Mouse (Mus musculus) CH12.LX (cell line): ENCODE measurements around the gene Chrne. TPM values are rescaled to one million over a fixed set of nuclear protein-coding genes. Genes with fewer than 3 reads are reported as not detected.

Experiments used
- DNase-seq: peaks from one replicate; pipeline ENCODE4 v3.0.0-alpha.2; 2013; ENCODE audit errors: extremely low read depth
- H3K27ac ChIP-seq: 2 replicates; pipeline ENCODE4 v1.5.1; 2012; ENCODE audit warnings: low read depth, mild to moderate bottlenecking, control low read depth, moderate library complexity; ENCODE audit not compliant: insufficient read depth
- H3K27me3 ChIP-seq: replicated peaks from 2 replicates; pipeline ENCODE3; 2012; ENCODE audit warnings: inconsistent platforms
- H3K36me3 ChIP-seq, 2 experiments: replicated peaks in 1 of 2; 2 replicates each; pipeline versions ENCODE3 to v1.6.1; 2012; ENCODE audit warnings: inconsistent platforms in 1 of 2, low read length in 1 of 2, mild to moderate bottlenecking in 1 of 2, mixed read lengths in 1 of 2, moderate library complexity in 1 of 2; ENCODE audit not compliant: control insufficient read depth in 1 of 2, insufficient read depth in 1 of 2
- H3K4me1 ChIP-seq, 2 experiments: 2 replicates each; pipeline ENCODE4 v1.6.1; 2012; ENCODE audit warnings: inconsistent platforms in 1 of 2, moderate library complexity in 1 of 2; ENCODE audit not compliant: insufficient read depth in 2 of 2, control insufficient read depth in 1 of 2
- H3K4me2 ChIP-seq: 2 replicates; pipeline ENCODE4 v1.6.1; 2012; ENCODE audit warnings: low read depth, mild to moderate bottlenecking, control low read depth; ENCODE audit not compliant: poor library complexity, insufficient read depth, severe bottlenecking
- H3K4me3 ChIP-seq, 3 experiments: fragments of 150-350 bp in 1 of 3; sonication (generic) in 1 of 3; replicated peaks in 1 of 3; 2 replicates each; pipeline versions ENCODE3 to v1.5.1; 2011 to 2012; ENCODE audit warnings: low read depth in 2 of 3, low read length in 2 of 3, mild to moderate bottlenecking in 2 of 3, moderate library complexity in 2 of 3, control low read depth in 1 of 3, improper control_type of control experiment in 1 of 3, inconsistent platforms in 1 of 3, mixed read lengths in 1 of 3; ENCODE audit not compliant: poor library complexity in 1 of 3
- H3K79me2 ChIP-seq: replicated peaks from 2 replicates; pipeline ENCODE4 v1.6.1; 2012; ENCODE audit warnings: mild to moderate bottlenecking, moderate library complexity; ENCODE audit not compliant: control insufficient read depth, poor library complexity, insufficient read depth, severe bottlenecking; ENCODE audit errors: extremely low read depth
- H3K9ac ChIP-seq: 2 replicates; pipeline ENCODE4 v1.6.1; 2012; ENCODE audit warnings: low read depth, mild to moderate bottlenecking, control low read depth, moderate library complexity; ENCODE audit not compliant: insufficient read depth
- H3K9me3 ChIP-seq: replicated peaks from 2 replicates; pipeline ENCODE3; 2012; ENCODE audit warnings: low read length, inconsistent platforms, mixed read lengths
- BHLHE40 ChIP-seq: IDR thresholded peaks from 2 replicates; pipeline ENCODE4 v1.6.1; 2011; ENCODE audit warnings: mild to moderate bottlenecking, low read depth, low read length, improper control_type of control experiment
- CHD1 ChIP-seq: IDR thresholded peaks from 2 replicates; pipeline ENCODE4 v1.6.1; 2012; ENCODE audit warnings: low read depth, low read length, improper control_type of control experiment, inconsistent platforms
- CHD2 ChIP-seq: IDR thresholded peaks from 2 replicates; pipeline ENCODE4 v1.6.1; 2011; ENCODE audit warnings: low read length, improper control_type of control experiment
- CTCF ChIP-seq, 2 experiments: IDR thresholded peaks in 1 of 2; conservative IDR thresholded peaks in 1 of 2; 2 replicates each; pipeline ENCODE4 v1.5.1; 2011 to 2012; ENCODE audit warnings: low read depth in 2 of 2, low read length in 2 of 2, improper control_type of control experiment in 1 of 2, inconsistent platforms in 1 of 2, mild to moderate bottlenecking in 1 of 2, moderate library complexity in 1 of 2
- E2F4 ChIP-seq: IDR thresholded peaks from 2 replicates; pipeline ENCODE4 v1.6.1; 2011; ENCODE audit warnings: low read depth, low read length, improper control_type of control experiment; ENCODE audit not compliant: insufficient replicate concordance
- ELF1 ChIP-seq: IDR thresholded peaks from 2 replicates; pipeline ENCODE4 v1.6.1; 2014; ENCODE audit warnings: low read depth, mild to moderate bottlenecking, inconsistent platforms, low read length, improper control_type of control experiment
- EP300 ChIP-seq: IDR thresholded peaks from 2 replicates; pipeline ENCODE4 v1.6.1; 2011; ENCODE audit warnings: low read length, improper control_type of control experiment
- ETS1 ChIP-seq: conservative IDR thresholded peaks from 2 replicates; pipeline ENCODE4 v1.6.1; 2012; ENCODE audit warnings: low read depth, mild to moderate bottlenecking, inconsistent platforms, low read length, improper control_type of control experiment, moderate library complexity
- GABPA ChIP-seq: IDR thresholded peaks from 2 replicates; pipeline ENCODE4 v1.6.1; 2012; ENCODE audit warnings: low read depth, low read length, improper control_type of control experiment, inconsistent platforms; ENCODE audit not compliant: insufficient replicate concordance
- HCFC1 ChIP-seq: IDR thresholded peaks from 2 replicates; pipeline ENCODE4 v1.6.1; 2012; ENCODE audit warnings: low read depth, mild to moderate bottlenecking, inconsistent platforms, low read length, improper control_type of control experiment
- IRF4 ChIP-seq: IDR thresholded peaks from 2 replicates; pipeline ENCODE4 v1.6.1; 2014; ENCODE audit warnings: low read depth, mild to moderate bottlenecking, inconsistent platforms, low read length, improper control_type of control experiment
- JUN ChIP-seq: IDR thresholded peaks from 2 replicates; pipeline ENCODE4 v1.6.1; 2011; ENCODE audit warnings: low read depth, mild to moderate bottlenecking, low read length, improper control_type of control experiment, moderate library complexity; ENCODE audit not compliant: insufficient read depth
- JUND ChIP-seq: conservative IDR thresholded peaks from 2 replicates; pipeline ENCODE4 v1.6.1; 2011; ENCODE audit warnings: low read depth, low read length, improper control_type of control experiment
- KAT2A ChIP-seq: IDR thresholded peaks from 2 replicates; pipeline ENCODE4 v1.6.1; 2012; ENCODE audit warnings: low read length, improper control_type of control experiment, inconsistent platforms; ENCODE audit not compliant: insufficient replicate concordance
- MAFK ChIP-seq: IDR thresholded peaks from 2 replicates; pipeline ENCODE4 v1.6.1; 2011; ENCODE audit warnings: low read length, improper control_type of control experiment; ENCODE audit not compliant: insufficient replicate concordance
- MAX ChIP-seq: IDR thresholded peaks from 2 replicates; pipeline ENCODE4 v1.6.1; 2011; ENCODE audit warnings: low read length, improper control_type of control experiment
- MAZ ChIP-seq: IDR thresholded peaks from 2 replicates; pipeline ENCODE4 v1.6.1; 2012; ENCODE audit warnings: low read depth, mild to moderate bottlenecking, inconsistent platforms, low read length, improper control_type of control experiment, moderate library complexity
- MEF2A ChIP-seq: IDR thresholded peaks from 2 replicates; pipeline ENCODE4 v1.6.1; 2014; ENCODE audit warnings: low read depth, mild to moderate bottlenecking, inconsistent platforms, low read length, improper control_type of control experiment, borderline replicate concordance
- MXI1 ChIP-seq: IDR thresholded peaks from 2 replicates; pipeline ENCODE4 v1.6.1; 2011; ENCODE audit warnings: mild to moderate bottlenecking, low read depth, low read length, improper control_type of control experiment
- MYC ChIP-seq: IDR thresholded peaks from 2 replicates; pipeline ENCODE4 v1.6.1; 2011; ENCODE audit warnings: low read depth, mild to moderate bottlenecking, improper control_type of control experiment, low read length
- NELFE ChIP-seq: IDR thresholded peaks from 2 replicates; pipeline ENCODE4 v1.6.1; 2011; ENCODE audit warnings: low read depth, low read length, improper control_type of control experiment
- NRF1 ChIP-seq: IDR thresholded peaks from 2 replicates; pipeline ENCODE4 v1.6.1; 2014; ENCODE audit warnings: low read depth, mild to moderate bottlenecking, inconsistent platforms, low read length, improper control_type of control experiment, moderate library complexity
- PAX5 ChIP-seq: IDR thresholded peaks from 2 replicates; pipeline ENCODE4 v1.6.1; 2012; ENCODE audit warnings: low read length, inconsistent platforms, mixed read lengths
- POLR2A ChIP-seq: IDR thresholded peaks from 2 replicates; pipeline ENCODE4 v1.6.1; 2011; ENCODE audit warnings: low read depth, mild to moderate bottlenecking, improper control_type of control experiment, low read length
- POLR2AphosphoS2 ChIP-seq: IDR thresholded peaks from 2 replicates; pipeline ENCODE4 v1.6.1; 2011; ENCODE audit warnings: low read depth, low read length, improper control_type of control experiment
- RAD21 ChIP-seq: IDR thresholded peaks from 2 replicates; pipeline ENCODE4 v1.6.1; 2011; ENCODE audit warnings: low read depth, mild to moderate bottlenecking, low read length, improper control_type of control experiment, moderate library complexity
- RCOR1 ChIP-seq: conservative IDR thresholded peaks from 2 replicates; pipeline ENCODE4 v1.6.1; 2012; ENCODE audit warnings: low read depth, mild to moderate bottlenecking, inconsistent platforms, low read length, improper control_type of control experiment
- SIN3A ChIP-seq: IDR thresholded peaks from 2 replicates; pipeline ENCODE4 v1.6.1; 2012; ENCODE audit warnings: low read length, improper control_type of control experiment, inconsistent platforms
- SMC3 ChIP-seq: IDR thresholded peaks from 2 replicates; pipeline ENCODE4 v1.6.1; 2011; ENCODE audit warnings: low read depth, low read length, improper control_type of control experiment
- TBP ChIP-seq: conservative IDR thresholded peaks from 2 replicates; pipeline ENCODE4 v1.6.1; 2011; ENCODE audit warnings: low read depth, low read length, improper control_type of control experiment
- TCF12 ChIP-seq: IDR thresholded peaks from 2 replicates; pipeline ENCODE4 v1.6.1; 2014; ENCODE audit warnings: low read depth, mild to moderate bottlenecking, inconsistent platforms, low read length, improper control_type of control experiment
- UBTF ChIP-seq: IDR thresholded peaks from 2 replicates; pipeline ENCODE4 v1.6.1; 2012; ENCODE audit warnings: low read depth, mild to moderate bottlenecking, inconsistent platforms, low read length, improper control_type of control experiment, moderate library complexity
- USF1 ChIP-seq: IDR thresholded peaks from 2 replicates; pipeline ENCODE4 v1.6.1; 2014; ENCODE audit warnings: low read depth, mild to moderate bottlenecking, inconsistent platforms, low read length, improper control_type of control experiment
- USF2 ChIP-seq: conservative IDR thresholded peaks from 2 replicates; pipeline ENCODE4 v1.6.1; 2011; ENCODE audit warnings: low read depth, low read length, improper control_type of control experiment
- ZC3H11A ChIP-seq: IDR thresholded peaks from 2 replicates; pipeline ENCODE4 v1.6.1; 2012; ENCODE audit warnings: low read depth, mild to moderate bottlenecking, inconsistent platforms, low read length, improper control_type of control experiment
- ZKSCAN1 ChIP-seq: IDR thresholded peaks from 2 replicates; pipeline ENCODE4 v1.6.1; 2012; ENCODE audit warnings: low read depth, inconsistent platforms, low read length, improper control_type of control experiment, borderline replicate concordance
- ZMIZ1 ChIP-seq: IDR thresholded peaks from 2 replicates; pipeline ENCODE4 v1.6.1; 2012; ENCODE audit warnings: low read depth, mild to moderate bottlenecking, inconsistent platforms, low read length, improper control_type of control experiment
- ZNF384 ChIP-seq: IDR thresholded peaks from 2 replicates; pipeline ENCODE4 v1.6.1; 2012; ENCODE audit warnings: low read depth, low read length, improper control_type of control experiment, inconsistent platforms
- dilution Hi-C: fragments of 300-500 bp; cut with MboI; formaldehyde crosslinking; loops from 2 replicates; pipeline ENCODE4 v1.14.3; 2020; ENCODE audit warnings: low sequenced_read_pairs; ENCODE audit not compliant: extremely low pct_unique_long_range_greater_than_20kb, extremely low pct_ligation_motif_present
- in situ Hi-C: fragments of 300-500 bp; cut with MboI; formaldehyde crosslinking; loops from 3 replicates; pipeline ENCODE4 v1.14.3; 2019; ENCODE audit warnings: low sequenced_read_pairs, low pct_ligation_motif_present, low pct_unique_long_range_greater_than_20kb, mixed read lengths
- polyA plus RNA-seq: library from polyadenylated mRNA; unstranded; fragments of >175 nt; gene quantifications from 2 replicates; pipeline ENCODE4 v1.2.1, GENCODE M21; 2012; ENCODE audit warnings: low read depth; ENCODE audit not compliant: insufficient read length
- total RNA-seq, 2 experiments: library from RNA; depleted of rRNA; stranded (reverse); fragments of 300-350 nt in 1 of 2; fragments of >200 nt in 1 of 2; gene quantifications; 2 replicates each; pipeline ENCODE4 v1.2.3; 2012 to 2014

Chrne gene
- total and polyA plus RNA-seq, 3 experiments, result not detected

DNA sequence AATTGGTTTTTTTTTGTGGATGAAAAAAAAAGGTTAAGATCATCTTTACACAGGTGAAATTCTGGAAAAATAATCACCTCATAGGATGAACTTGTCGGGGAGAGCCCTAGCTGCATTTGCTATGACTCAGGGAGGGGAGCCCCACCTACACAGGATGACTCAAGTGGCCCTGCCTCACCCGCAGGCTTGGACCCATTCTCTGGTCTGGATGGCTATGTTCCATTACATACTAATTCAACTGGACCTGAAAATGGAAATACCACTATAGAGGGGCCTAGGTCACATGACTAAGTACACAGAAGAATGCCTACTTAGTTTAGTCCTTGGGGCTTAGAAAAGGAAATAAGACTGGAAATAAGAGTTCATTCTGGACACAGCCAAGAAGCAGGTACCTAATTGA is 32.4 kb upstream of the Chrne start:
- peaks cover 38 to 49% of the 10 kb centered on the region in 2 experiments for H3K36me3 ChIP-seq
- H3K4me3 ChIP-seq, result peak overlapping the region in 1 of 3 experiments; percentile 26
- H3K9me3 ChIP-seq, result no peaks in the 10 kb centered on the region
- H3K4me1 ChIP-seq, result peaks cover 18 to 47% of the 10 kb centered on the region in 2 experiments
- in situ Hi-C loops, result no loop called here
- dilution Hi-C loops, result no loop called here
- TF ChIP-seq NELFE (no peak), RCOR1 (peak; percentile 72; the same call in 1 of the 2 replicates), SMC3 (0 out of 2 replicates have a peak, but pooled peaks have one; percentile 10), CTCF (conservative IDR thresholded peaks at IDR 0.05 in 1 of 2, IDR thresholded peaks at IDR 0.05 in 1 of 2; ENCODE audit: low read depth in 2 of 2, low read length in 2 of 2) (no peak), KAT2A (no peak), PAX5 (no peak), ETS1 (peak; percentile 85), ZKSCAN1 (no peak), E2F4 (no peak), MYC (no peak), MXI1 (peak; percentile 53; the same call in 1 of the 2 replicates), BHLHE40 (peak; percentile 77), MEF2A (peak; percentile 40; the same call in 1 of the 2 replicates), NRF1 (no peak), TBP (no peak), SIN3A (peak; percentile 91), JUN (no peak), MAFK (no peak), ZC3H11A (no peak), ZNF384 (no peak; the same call in 1 of the 2 replicates), USF2 (no peak; the same call in 1 of the 2 replicates), USF1 (peak; percentile 50), RAD21 (no peak), POLR2AphosphoS2 (no peak), JUND (no peak; the same call in 1 of the 2 replicates), ZMIZ1 (peak; percentile 69; the same call in 1 of the 2 replicates), UBTF (no peak), IRF4 (peak; percentile 46; the same call in 1 of the 2 replicates), GABPA (no peak), CHD1 (peak; percentile 93; the same call in 1 of the 2 replicates), MAX (0 out of 2 replicates have a peak, but pooled peaks have one; percentile 36), EP300 (peak; percentile 61; the same call in 1 of the 2 replicates), ELF1 (no peak), MAZ (no peak), HCFC1 (no peak), POLR2A (no peak), TCF12 (0 out of 2 replicates have a peak, but pooled peaks have one; percentile 26), CHD2 (peak; percentile 67; the same call in 1 of the 2 replicates)
- no peaks in the 10 kb centered on the region for H3K27me3 ChIP-seq
- DNase-seq, result peak; percentile 73
- H3K27ac ChIP-seq, result 0 out of 2 replicates have a peak overlapping the region, but pooled peaks have one; percentile 2
- H3K4me2 ChIP-seq, result peak overlapping the region; percentile 87; the same call in 1 of the 2 replicates
- H3K9ac ChIP-seq, result peak overlapping the region; percentile 99
- peaks cover 70% of the 10 kb centered on the region for H3K79me2 ChIP-seq
